In genomic region chr6:70797581-70798251, GRCm38 (mm10) we compare ENCODE assay signal across 8 mouse cellular contexts. TPM values are rescaled to one million over a fixed set of nuclear protein-coding genes. Genes with fewer than 3 reads are reported as not detected.
DNase-seq lines count a peak whose midpoint lies in the region; ATAC-seq and TF ChIP-seq lines count a peak whose summit lies in the region.

No protein-coding gene starts in this region.

- 0 out of 2 replicates have a peak overlapping the region, but pooled peaks have one; percentile 16 for H3K4me2 ChIP-seq in liver, postnatal 0 days (ENCODE audit: low read depth, low read length)
- no peak overlapping the region for H3K4me2 ChIP-seq in neural tube, embryonic 14.5 days (ENCODE audit: low read depth, low read length)

- 0 out of 2 replicates have a peak overlapping the region, but pooled peaks have one; percentile 12 for H3K27ac ChIP-seq in liver, postnatal 0 days (ENCODE audit: low read depth)
- no peak overlapping the region for H3K27ac ChIP-seq in neural tube, embryonic 14.5 days (ENCODE audit: low read depth, low read length)

- peak; percentile 87 for ATAC-seq in liver, postnatal 0 days
- ATAC-seq in neural tube, embryonic 14.5 days (ENCODE audit: low read depth): peak; percentile 69; the same call in 1 of the 2 replicates

- no peak overlapping the region for H3K4me3 ChIP-seq in liver, postnatal 0 days (ENCODE audit: low read depth, low read length)
- H3K4me3 ChIP-seq in neural tube, embryonic 14.5 days (ENCODE audit: low read depth, low read length): no peak overlapping the region

- intact Hi-C loops in gastrocnemius, postnatal 14 days (cut with DNase I; ENCODE audit: low total_unique reads): loop anchor here (10.0 kb wide), 1 partner anchor 607 kb away; no protein-coding TSS in a partner anchor

- H3K4me1 ChIP-seq in liver, postnatal 0 days (ENCODE audit: insufficient read depth): peaks cover 18% of the 10 kb centered on the region
- peaks cover 2% of the 10 kb centered on the region; the same call in 1 of the 2 replicates for H3K4me1 ChIP-seq in neural tube, embryonic 14.5 days (ENCODE audit: control insufficient read depth, insufficient read depth, low read length)

- 14% methylated on average over 9 of the region's 9 CpGs for WGBS in liver, postnatal 0 days (ENCODE audit: insufficient replicate concordance)
- WGBS in neural tube, embryonic 14.5 days: 20% methylated on average over 9 of the region's 9 CpGs

- peak; percentile 94 for TF ChIP-seq CTCF in liver, postnatal 0 days (IDR thresholded peaks at IDR 0.05; ENCODE audit: low read depth)

- no peaks in the 10 kb centered on the region for H3K36me3 ChIP-seq in liver, postnatal 0 days (replicated peaks; ENCODE audit: insufficient read depth, low read length)
- no peaks in the 10 kb centered on the region for H3K36me3 ChIP-seq in neural tube, embryonic 14.5 days (ENCODE audit: control insufficient read depth, insufficient read depth, low read length)

- H3K9ac ChIP-seq in liver, postnatal 0 days (replicated peaks): no peak overlapping the region
- no peak overlapping the region for H3K9ac ChIP-seq in neural tube, embryonic 14.5 days (replicated peaks; ENCODE audit: low read depth, low read length)

- no peaks in the 10 kb centered on the region for H3K27me3 ChIP-seq in liver, postnatal 0 days (ENCODE audit: insufficient read depth, low read length)
- no peaks in the 10 kb centered on the region for H3K27me3 ChIP-seq in neural tube, embryonic 14.5 days (ENCODE audit: control insufficient read depth, insufficient read depth, low read length)

- peak; percentile 88 to 89 for DNase-seq in B cell, adult 2 months
- DNase-seq in MEL-GATA-1-ER (ENCODE audit: extremely low read depth, low read depth): peak; percentile 66
- peak; percentile 84 to 85 for DNase-seq in cerebellum, postnatal 10 days
- peak; percentile 49 for DNase-seq in gastrocnemius, postnatal 14 days
- DNase-seq in kidney, adult 11 months: peak; percentile 58
- peak; percentile 88 for DNase-seq in liver, postnatal 0 days
- DNase-seq in Muller cell, postnatal 12 days (ENCODE audit: inconsistent ontology term): no peak

- TF ChIP-seq EP300 in liver, postnatal 0 days (IDR thresholded peaks at IDR 0.05; ENCODE audit: low read depth): no peak

- no peaks in the 10 kb centered on the region for H3K9me3 ChIP-seq in liver, postnatal 0 days (ENCODE audit: low read length)
- H3K9me3 ChIP-seq in neural tube, embryonic 14.5 days (ENCODE audit: control insufficient read depth, low read length): no peaks in the 10 kb centered on the region

RNA-seq across cellular contexts. Expression of gene Rpia, which starts 5.7 kb away (rescaled TPM):
- 1 to 10 TPM; 8.5 to 9.4 TPM for total RNA-seq in gastrocnemius, postnatal 14 days (2021)
- polyA plus RNA-seq in liver, postnatal 0 days (2015; fragmentation: Nextera tagmentation; extraction: Ambion mirVana): 1.9 and 2.2 TPM in 2 replicates
- 3.2 and 4.5 TPM in 2 replicates for polyA plus RNA-seq in neural tube, embryonic 14.5 days (2014; fragmentation: Nextera tagmentation; extraction: Ambion mirVana)

RNA-seq across cellular contexts. Expression of gene Eif2ak3, which starts 46.6 kb away (rescaled TPM):
- 1 to 10 TPM; 7.0 to 9.5 TPM for total RNA-seq in gastrocnemius, postnatal 14 days (2021)
- polyA plus RNA-seq in liver, postnatal 0 days (2015; fragmentation: Nextera tagmentation; extraction: Ambion mirVana): 3.7 and 4.4 TPM in 2 replicates
- polyA plus RNA-seq in neural tube, embryonic 14.5 days (2014; fragmentation: Nextera tagmentation; extraction: Ambion mirVana): 12.4 and 15.7 TPM in 2 replicates
